In the genomic region with DNA sequence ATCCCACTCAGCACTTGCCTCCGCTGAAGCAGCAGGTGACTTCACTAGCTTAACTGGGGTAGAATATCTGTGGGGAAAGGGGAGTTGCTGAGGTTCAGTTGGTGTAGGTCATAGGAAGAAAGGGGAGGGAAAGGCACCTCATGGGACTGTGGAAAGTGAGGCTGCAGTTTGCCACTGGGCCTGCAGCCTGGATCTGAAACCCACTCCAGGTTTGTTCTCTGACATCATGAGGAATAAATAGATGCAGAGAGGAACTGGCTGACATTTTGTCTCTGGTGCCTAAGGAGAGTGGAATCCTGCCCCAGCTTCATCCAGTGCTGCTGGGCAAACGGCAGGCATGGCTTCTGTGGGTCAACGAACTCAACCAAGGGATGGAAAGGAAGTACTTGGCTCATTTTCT, we compare ENCODE assay signal across 13 mouse cellular contexts.
"Had no signal": no experiment of that assay in that cellular context is flagged by ENCODE, and none has a peak within 500 bp of the region (broad histone marks: within the 10 kb centered on the region; RNA-seq: fewer than 3 reads in every experiment).

No protein-coding gene starts in this region.

- DNase-seq: lung, adult 18-20 months; lung, embryonic 14.5 days; lung, postnatal 10 days; lung, postnatal 4 days; midbrain, embryonic 14.5 days; right cerebral cortex, postnatal 14 days; spleen, adult 18-20 months; thymus, adult 18-20 months; thymus, postnatal 14 days; thymus, postnatal 36 days had no signal

- H3K4me2 ChIP-seq: lung, embryonic 14.5 days; midbrain, embryonic 12.5 days; neural tube, embryonic 12.5 days had no signal

- H3K4me3 ChIP-seq: midbrain, embryonic 10.5 days; midbrain, embryonic 12.5 days; neural tube, embryonic 12.5 days had no signal

- H3K27ac ChIP-seq: midbrain, embryonic 10.5 days; midbrain, embryonic 12.5 days; neural tube, embryonic 12.5 days had no signal

- H3K36me3 ChIP-seq: midbrain, embryonic 10.5 days; midbrain, embryonic 12.5 days; neural tube, embryonic 12.5 days had no signal

- H3K27me3 ChIP-seq: midbrain, embryonic 12.5 days; neural tube, embryonic 12.5 days had no signal

- H3K4me1 ChIP-seq: midbrain, embryonic 10.5 days; midbrain, embryonic 12.5 days; neural tube, embryonic 12.5 days had no signal
